Mouse (Mus musculus) thymus, adult 2 months (tissue): ENCODE data around the gene Bag2.

Experiments used
- CTCF ChIP-seq: fragments of 200-500 bp; IDR thresholded peaks from 2 replicates; pipeline ENCODE4 v1.5.1; 2012; ENCODE audit warnings: mild to moderate bottlenecking, control low read depth, low read length, moderate library complexity, borderline replicate concordance; ENCODE audit not compliant: control insufficient read depth, poor library complexity, insufficient read depth; ENCODE audit errors: extremely low read depth
- POLR2A ChIP-seq: fragments of 200-500 bp; IDR thresholded peaks from 2 replicates; pipeline ENCODE4 v1.6.1; 2012; ENCODE audit warnings: mild to moderate bottlenecking, low read length, control low read depth, moderate library complexity; ENCODE audit not compliant: control insufficient read depth, poor library complexity, insufficient read depth; ENCODE audit errors: extremely low read depth

DNA sequence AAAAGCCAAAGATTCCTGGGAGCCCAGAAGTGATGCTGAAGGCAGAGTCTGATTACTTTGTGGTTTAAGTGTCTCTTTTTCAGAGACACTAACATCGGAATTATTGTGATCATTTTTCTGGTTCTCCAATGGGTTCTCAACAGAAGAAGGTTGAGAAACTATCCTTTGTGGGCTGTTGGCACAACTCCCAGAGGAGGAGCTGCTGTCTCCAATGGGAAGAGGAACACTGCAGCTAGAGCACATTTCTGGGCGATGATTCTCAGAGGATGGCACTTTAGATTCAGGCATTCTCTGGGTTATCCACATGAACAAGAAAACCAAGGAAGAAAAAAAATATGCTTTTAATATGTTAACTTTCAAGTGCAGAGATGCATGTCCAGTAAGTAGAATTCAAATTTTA is 45.7 kb upstream of the Bag2 start:
- TF ChIP-seq CTCF, result no peak
- TF ChIP-seq POLR2A, result no peak
